Mouse (Mus musculus) cortical plate, adult 2 months (tissue): ENCODE results near the gene Pyy.

ENCODE experiments used
- CTCF ChIP-seq: fragments of 200-500 bp; IDR thresholded peaks from 2 replicates; pipeline ENCODE4 v1.5.1; 2011; ENCODE audit warnings: mild to moderate bottlenecking, control low read depth, low read length; ENCODE audit not compliant: insufficient read depth; ENCODE audit errors: extremely low read depth
- POLR2A ChIP-seq: fragments of 200-500 bp; IDR thresholded peaks from 2 replicates; pipeline ENCODE4 v1.6.1; 2011; ENCODE audit warnings: mild to moderate bottlenecking, low read length, control low read depth; ENCODE audit not compliant: insufficient read depth; ENCODE audit errors: extremely low read depth

DNA sequence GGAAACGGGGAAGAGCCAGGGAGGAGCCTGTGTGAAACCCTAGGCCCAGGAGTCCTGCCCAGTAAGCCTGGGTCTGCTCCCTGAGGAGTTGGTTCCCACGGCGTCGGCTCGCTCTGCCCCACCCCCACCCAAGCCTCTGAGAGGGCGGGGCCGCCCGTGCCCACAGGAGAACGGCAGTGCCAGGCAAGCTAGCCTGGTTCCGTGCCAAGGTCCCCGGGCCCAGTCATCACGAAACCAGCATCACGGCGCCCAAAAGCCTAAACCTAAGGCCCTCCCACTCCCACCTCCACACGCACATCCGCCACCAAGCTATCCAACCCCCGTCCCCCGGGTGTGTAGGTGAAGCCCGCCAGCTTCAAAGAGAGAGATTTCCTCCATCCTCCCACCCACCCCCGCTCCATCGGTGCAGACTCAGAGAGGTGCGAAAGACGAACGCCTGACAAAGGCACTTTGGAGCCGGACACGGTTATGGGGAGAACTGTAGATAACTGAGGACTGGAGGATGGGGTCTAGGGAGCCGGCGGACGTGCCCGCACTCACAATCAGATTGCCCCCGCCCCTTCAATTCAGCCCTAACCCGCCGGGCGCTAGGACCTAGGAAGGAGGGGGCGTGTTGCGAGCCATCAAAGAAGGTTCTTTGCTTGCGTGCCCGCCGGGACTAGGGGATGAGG, 20.4 kb downstream of the Pyy start:
- TF ChIP-seq POLR2A (0 out of 2 replicates have a peak, but pooled peaks have one; percentile 19), CTCF (no peak)
